Mouse (Mus musculus) MEL (cell line): Measurements from ENCODE around the gene Adam8. TPM values are rescaled to one million over a fixed set of nuclear protein-coding genes. Genes with fewer than 3 reads are reported as not detected.

Experiments
- DNase-seq: peaks from one replicate; pipeline ENCODE4 v3.0.0; 2011; ENCODE audit warnings: low read depth, low spot score
- H3K27ac ChIP-seq: 2 replicates; pipeline ENCODE4 v1.5.1; 2012; ENCODE audit warnings: low read depth, mild to moderate bottlenecking, control low read depth, low read length, moderate library complexity; ENCODE audit not compliant: control insufficient read depth
- H3K27me3 ChIP-seq, 2 experiments: fragments of 150-350 bp in 1 of 2; sonication (generic) in 1 of 2; 2 replicates each; pipeline ENCODE4 v1.6.1; 2012; ENCODE audit warnings: low read length in 2 of 2, mild to moderate bottlenecking in 2 of 2, improper control_type of control experiment in 1 of 2, moderate library complexity in 1 of 2; ENCODE audit not compliant: insufficient read depth in 2 of 2, control insufficient read depth in 1 of 2
- H3K36me3 ChIP-seq, 2 experiments: 2 replicates each; pipeline ENCODE4 v1.6.1; 2012 to 2014; ENCODE audit warnings: low read length in 2 of 2, improper control_type of control experiment in 1 of 2, inconsistent platforms in 1 of 2, mild to moderate bottlenecking in 1 of 2; ENCODE audit not compliant: insufficient read depth in 2 of 2, control insufficient read depth in 1 of 2
- H3K4me1 ChIP-seq, 2 experiments: fragments of 150-350 bp in 1 of 2; sonication (generic) in 1 of 2; 2 replicates each; pipeline ENCODE4 v1.6.1; 2012; ENCODE audit warnings: low read length in 2 of 2, improper control_type of control experiment in 1 of 2, mild to moderate bottlenecking in 1 of 2; ENCODE audit not compliant: insufficient read depth in 2 of 2, control insufficient read depth in 1 of 2
- H3K4me3 ChIP-seq, 2 experiments: fragments of 150-350 bp in 1 of 2; sonication (generic) in 1 of 2; 2 replicates each; pipeline ENCODE4 v1.5.1; 2012; ENCODE audit warnings: low read depth in 2 of 2, low read length in 2 of 2, mild to moderate bottlenecking in 2 of 2, moderate library complexity in 2 of 2, control low read depth in 1 of 2, improper control_type of control experiment in 1 of 2; ENCODE audit not compliant: control insufficient read depth in 1 of 2, insufficient read depth in 1 of 2
- H3K79me2 ChIP-seq: 2 replicates; pipeline ENCODE4 v1.6.1; 2012; ENCODE audit warnings: mild to moderate bottlenecking, low read length, moderate library complexity; ENCODE audit not compliant: control insufficient read depth, poor library complexity, insufficient read depth
- H3K9ac ChIP-seq: 2 replicates; pipeline ENCODE4 v1.6.1; 2012; ENCODE audit warnings: low read depth, mild to moderate bottlenecking, control low read depth, low read length, moderate library complexity; ENCODE audit not compliant: control insufficient read depth, poor library complexity, severe bottlenecking
- H3K9me3 ChIP-seq: fragments of 150-350 bp; sonication (generic); replicated peaks from 2 replicates; pipeline ENCODE4 v1.6.1; 2012; ENCODE audit warnings: mild to moderate bottlenecking, low read length, improper control_type of control experiment, moderate library complexity; ENCODE audit not compliant: insufficient read depth
- BHLHE40 ChIP-seq: IDR thresholded peaks from 2 replicates; pipeline ENCODE4 v1.6.1; 2012; ENCODE audit warnings: low read depth, mild to moderate bottlenecking, inconsistent platforms, low read length, improper control_type of control experiment, borderline replicate concordance
- CHD2 ChIP-seq: IDR thresholded peaks from 2 replicates; pipeline ENCODE4 v1.6.1; 2011; ENCODE audit warnings: low read length, improper control_type of control experiment
- CTCF ChIP-seq, 3 experiments: IDR thresholded peaks in 2 of 3; conservative IDR thresholded peaks in 1 of 3; 2 replicates each; pipeline ENCODE4 v1.5.1; 2011 to 2012; ENCODE audit warnings: low read length in 3 of 3, low read depth in 2 of 3, mild to moderate bottlenecking in 2 of 3, improper control_type of control experiment in 1 of 3, inconsistent platforms in 1 of 3, mixed read lengths in 1 of 3, moderate library complexity in 1 of 3; ENCODE audit not compliant: control insufficient read depth in 1 of 3, insufficient read depth in 1 of 3, poor library complexity in 1 of 3, severe bottlenecking in 1 of 3
- E2F4 ChIP-seq: IDR thresholded peaks from 2 replicates; pipeline ENCODE4 v1.6.1; 2011; ENCODE audit warnings: low read depth, low read length, improper control_type of control experiment, borderline replicate concordance
- ETS1 ChIP-seq: IDR thresholded peaks from 2 replicates; pipeline ENCODE4 v1.6.1; 2012; ENCODE audit warnings: low read depth, mild to moderate bottlenecking, inconsistent platforms, low read length, improper control_type of control experiment, moderate library complexity
- GABPA ChIP-seq: IDR thresholded peaks from 2 replicates; pipeline ENCODE4 v1.6.1; 2012; ENCODE audit warnings: low read depth, mild to moderate bottlenecking, inconsistent platforms, low read length, improper control_type of control experiment, moderate library complexity
- GATA1 ChIP-seq: IDR thresholded peaks from 2 replicates; pipeline ENCODE4 v1.6.1; 2011; ENCODE audit warnings: low read depth, low read length, improper control_type of control experiment
- HCFC1 ChIP-seq: IDR thresholded peaks from 2 replicates; pipeline ENCODE4 v1.6.1; 2012; ENCODE audit warnings: low read depth, mild to moderate bottlenecking, inconsistent platforms, low read length, improper control_type of control experiment, moderate library complexity
- JUND ChIP-seq: IDR thresholded peaks from 2 replicates; pipeline ENCODE4 v1.6.1; 2011; ENCODE audit warnings: low read depth, mild to moderate bottlenecking, improper control_type of control experiment, low read length
- KAT2A ChIP-seq: conservative IDR thresholded peaks from 2 replicates; pipeline ENCODE4 v1.6.1; 2012; ENCODE audit warnings: low read depth, low read length, improper control_type of control experiment, inconsistent platforms
- MAFK ChIP-seq: IDR thresholded peaks from 2 replicates; pipeline ENCODE4 v1.6.1; 2011; ENCODE audit warnings: low read depth, mild to moderate bottlenecking, low read length, improper control_type of control experiment, borderline replicate concordance
- MAX ChIP-seq: IDR thresholded peaks from 2 replicates; pipeline ENCODE4 v1.6.1; 2011; ENCODE audit warnings: low read length, improper control_type of control experiment
- MEF2A ChIP-seq: IDR thresholded peaks from 2 replicates; pipeline ENCODE4 v1.6.1; 2014; ENCODE audit warnings: low read depth, mild to moderate bottlenecking, inconsistent platforms, low read length, improper control_type of control experiment; ENCODE audit not compliant: poor library complexity, insufficient replicate concordance, severe bottlenecking; ENCODE audit errors: extremely low read depth
- MYB ChIP-seq: IDR thresholded peaks from 2 replicates; pipeline ENCODE4 v1.6.1; 2011; ENCODE audit warnings: mild to moderate bottlenecking, low read depth, low read length, improper control_type of control experiment
- MYC ChIP-seq: IDR thresholded peaks from 2 replicates; pipeline ENCODE4 v1.6.1; 2011; ENCODE audit warnings: low read depth, mild to moderate bottlenecking, low read length, improper control_type of control experiment, moderate library complexity
- NRF1 ChIP-seq: IDR thresholded peaks from 2 replicates; pipeline ENCODE4 v1.6.1; 2014; ENCODE audit warnings: low read depth, mild to moderate bottlenecking, inconsistent platforms, low read length, improper control_type of control experiment, moderate library complexity; ENCODE audit not compliant: poor library complexity, insufficient read depth, severe bottlenecking
- POLR2A ChIP-seq, 2 experiments: IDR thresholded peaks; 2 replicates each; pipeline ENCODE4 v1.6.1; 2011 to 2012; ENCODE audit warnings: low read length in 2 of 2, mild to moderate bottlenecking in 2 of 2, control low read depth in 1 of 2, improper control_type of control experiment in 1 of 2, low read depth in 1 of 2, moderate library complexity in 1 of 2; ENCODE audit not compliant: control insufficient read depth in 1 of 2, insufficient read depth in 1 of 2, poor library complexity in 1 of 2
- POLR2AphosphoS2 ChIP-seq: IDR thresholded peaks from 2 replicates; pipeline ENCODE4 v1.6.1; 2011; ENCODE audit warnings: low read length, improper control_type of control experiment
- RAD21 ChIP-seq: IDR thresholded peaks from 2 replicates; pipeline ENCODE4 v1.6.1; 2011; ENCODE audit warnings: mild to moderate bottlenecking, low read depth, low read length, improper control_type of control experiment
- SIN3A ChIP-seq: IDR thresholded peaks from 2 replicates; pipeline ENCODE4 v1.6.1; 2012; ENCODE audit warnings: low read length, improper control_type of control experiment, inconsistent platforms
- TBP ChIP-seq: IDR thresholded peaks from 2 replicates; pipeline ENCODE4 v1.8.0; 2011; ENCODE audit warnings: low read depth, low read length, improper control_type of control experiment
- TCF12 ChIP-seq: IDR thresholded peaks from 2 replicates; pipeline ENCODE4 v1.6.1; 2014; ENCODE audit warnings: low read depth, mild to moderate bottlenecking, inconsistent platforms, low read length, improper control_type of control experiment, moderate library complexity
- USF1 ChIP-seq: IDR thresholded peaks from 2 replicates; pipeline ENCODE4 v1.6.1; 2014; ENCODE audit warnings: low read depth, mild to moderate bottlenecking, inconsistent platforms, low read length, improper control_type of control experiment, moderate library complexity
- ZKSCAN1 ChIP-seq: IDR thresholded peaks from 2 replicates; pipeline ENCODE4 v1.6.1; 2012; ENCODE audit warnings: low read depth, mild to moderate bottlenecking, inconsistent platforms, low read length, improper control_type of control experiment, moderate library complexity
- ZMIZ1 ChIP-seq: IDR thresholded peaks from 2 replicates; pipeline ENCODE4 v1.6.1; 2012; ENCODE audit warnings: low read depth, mild to moderate bottlenecking, inconsistent platforms, low read length, improper control_type of control experiment, moderate library complexity
- ZNF384 ChIP-seq: IDR thresholded peaks from 2 replicates; pipeline ENCODE4 v1.6.1; 2012; ENCODE audit warnings: low read depth, mild to moderate bottlenecking, inconsistent platforms, low read length, improper control_type of control experiment
- polyA plus RNA-seq, 2 experiments: library from polyadenylated mRNA; stranded (reverse) in 1 of 2; unstranded in 1 of 2; fragments of >175 nt in 1 of 2; fragments of >200 nt in 1 of 2; gene quantifications; 2 replicates each; pipeline versions ENCODE4 v1.2.1 to v1.2.4; 2012; ENCODE audit warnings: low replicate concordance in 2 of 2, low read depth in 1 of 2; ENCODE audit not compliant: insufficient read length in 2 of 2, insufficient read depth in 1 of 2, missing spikeins in 1 of 2
- total RNA-seq: library from RNA; depleted of rRNA; stranded (reverse); fragments of 300-350 nt; gene quantifications from 2 replicates; pipeline ENCODE4 v1.2.3, GENCODE M21; 2012

The Adam8 gene
- total and polyA plus RNA-seq, 3 experiments: 0.39 to 0.50 TPM; not detected in 1

DNA sequence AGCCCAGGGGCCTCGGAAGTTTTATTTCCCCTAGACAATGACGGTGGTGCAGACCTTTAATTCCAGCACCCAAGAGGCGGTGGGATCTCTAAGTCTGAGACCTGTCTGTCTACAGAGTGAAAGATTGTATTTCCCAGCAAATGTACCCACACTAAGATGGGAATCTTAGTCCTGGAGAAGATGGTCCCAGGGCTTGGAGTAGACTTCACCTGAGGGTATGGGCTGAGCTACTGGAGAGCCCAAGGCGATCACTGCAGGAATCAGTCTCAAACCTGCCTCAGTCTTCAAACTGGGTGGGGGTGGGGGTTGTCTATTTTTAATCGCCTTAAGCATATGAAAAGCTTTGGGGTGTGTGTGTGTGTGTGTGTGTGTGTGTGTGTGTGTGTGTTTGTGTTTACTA is 46.3 kb downstream of the Adam8 start:
- Histone ChIP-seq H3K27me3 (no peaks in the 10 kb centered on the region), H3K9me3 (no peaks in the 10 kb centered on the region), H3K9ac (no peak overlapping the region), H3K4me1 (peaks cover 0 to 3% of the 10 kb centered on the region in 2 experiments; a peak in 2 of 4 replicates), H3K27ac (no peak overlapping the region), H3K79me2 (no peaks in the 10 kb centered on the region), H3K4me3 (no peak overlapping the region), H3K36me3 (no peaks in the 10 kb centered on the region)
- TF ChIP-seq RAD21: no peak
- TF ChIP-seq MAX: no peak
- TF ChIP-seq MEF2A: no peak
- no peak for TF ChIP-seq NRF1
- no peak for TF ChIP-seq ETS1
- no peak for TF ChIP-seq CTCF (IDR thresholded peaks at IDR 0.05 in 2 of 3, conservative IDR thresholded peaks at IDR 0.05 in 1 of 3; ENCODE audit: control insufficient read depth in 1 of 3, insufficient read depth in 1 of 3, low read depth in 2 of 3, low read length in 3 of 3, poor library complexity in 1 of 3, severe bottlenecking in 1 of 3)
- TF ChIP-seq JUND: no peak
- TF ChIP-seq SIN3A: no peak
- no peak for TF ChIP-seq TCF12
- TF ChIP-seq MYB: no peak
- no peak for TF ChIP-seq ZMIZ1
- TF ChIP-seq USF1: no peak
- TF ChIP-seq ZKSCAN1: no peak
- TF ChIP-seq E2F4: no peak
- no peak for DNase-seq

GRCm38 (mm10) chr7:139945516-139945915 is 46.8 kb downstream of the Adam8 start:
- no peaks in the 10 kb centered on the region for H3K36me3 ChIP-seq
- no peaks in the 10 kb centered on the region for H3K27me3 ChIP-seq
- no peak for DNase-seq
- TF ChIP-seq TBP (no peak), POLR2A (IDR thresholded peaks at IDR 0.05; ENCODE audit: control insufficient read depth in 1 of 2, insufficient read depth in 1 of 2, low read depth in 1 of 2, low read length in 2 of 2, poor library complexity in 1 of 2) (no peak), GABPA (no peak), HCFC1 (no peak), MAX (no peak), RAD21 (no peak), ETS1 (no peak), BHLHE40 (no peak), ZNF384 (no peak), MAFK (no peak), MEF2A (no peak), ZMIZ1 (no peak), POLR2AphosphoS2 (no peak), NRF1 (no peak), MYC (no peak), GATA1 (no peak), KAT2A (no peak), CHD2 (no peak)
- no peak overlapping the region for H3K4me3 ChIP-seq
- H3K27ac ChIP-seq: no peak overlapping the region
- H3K9me3 ChIP-seq: no peaks in the 10 kb centered on the region
- no peaks in the 10 kb centered on the region for H3K79me2 ChIP-seq
- peaks cover 0 to 3% of the 10 kb centered on the region in 2 experiments; a peak in 2 of 4 replicates for H3K4me1 ChIP-seq
- H3K9ac ChIP-seq: no peak overlapping the region
